Mouse (Mus musculus): ENCODE data around the gene Ibsp.

- no peak for TF ChIP-seq CTCF (IDR thresholded peaks at IDR 0.05)
- TF ChIP-seq POLR2A (IDR thresholded peaks at IDR 0.05; ENCODE audit: insufficient read depth, low read depth, low read length) = no peak
- TF ChIP-seq EP300 (IDR thresholded peaks at IDR 0.05; ENCODE audit: insufficient read depth, low read depth, low read length) = no peak
These were observed 41.5 kb downstream of the Ibsp start for GRCm38 (mm10) chr5:104340513-104340829.
